Comparison of ENCODE assay signal across 22 mouse cellular contexts in the genomic region with DNA sequence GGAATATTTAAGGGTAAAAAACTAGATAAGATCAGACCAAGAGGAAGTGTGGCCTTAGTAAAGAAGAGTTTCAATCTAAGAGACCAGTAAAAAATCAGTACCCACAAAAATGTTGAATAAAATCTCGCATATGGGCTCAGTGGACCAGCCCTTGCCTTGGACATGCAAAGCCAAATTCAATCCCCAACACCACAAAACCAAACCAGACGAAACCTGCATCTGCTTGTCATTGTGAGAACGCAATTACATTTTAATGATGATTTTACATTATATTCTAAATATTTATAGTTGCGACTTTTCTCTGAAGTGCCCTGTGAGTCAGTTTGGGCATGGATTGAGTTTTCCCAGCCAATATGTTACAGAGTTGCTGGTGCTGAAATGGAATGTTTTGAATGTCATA.
DNase-seq lines count a peak whose midpoint lies in the region; ATAC-seq and TF ChIP-seq lines count a peak whose summit lies in the region.
"Had no signal": no experiment of that assay in that cellular context is flagged by ENCODE, and none has a peak within 500 bp of the region (broad histone marks: within the 10 kb centered on the region; RNA-seq: fewer than 3 reads in every experiment).

No protein-coding gene starts in this region.

- 0 out of 2 replicates have a peak overlapping the region, but pooled peaks have one; percentile 10 for H3K27ac ChIP-seq in limb, embryonic 13.5 days
- no peak overlapping the region for H3K27ac ChIP-seq in limb, embryonic 10.5 days
- no peak overlapping the region for H3K27ac ChIP-seq in lung, embryonic 14.5 days (ENCODE audit: low read depth)
- no peak overlapping the region for H3K27ac ChIP-seq in limb, embryonic 14.5 days (replicated peaks; ENCODE audit: low read depth, low read length)

- H3K27me3 ChIP-seq in limb, embryonic 13.5 days: no peaks in the 10 kb centered on the region; the same call in 1 of the 2 replicates
- H3K27me3 ChIP-seq in limb, embryonic 10.5 days (ENCODE audit: low read depth, poor library complexity, severe bottlenecking): no peaks in the 10 kb centered on the region
- no peaks in the 10 kb centered on the region for H3K27me3 ChIP-seq in lung, embryonic 14.5 days (ENCODE audit: insufficient read depth, low read length)
- no peaks in the 10 kb centered on the region for H3K27me3 ChIP-seq in limb, embryonic 14.5 days (ENCODE audit: control insufficient read depth, insufficient read depth, low read length)
- H3K27me3 ChIP-seq: CH12.LX, Patski had no signal

- H3K4me1 ChIP-seq in limb, embryonic 13.5 days: peaks cover 31% of the 10 kb centered on the region
- no peaks in the 10 kb centered on the region for H3K4me1 ChIP-seq in limb, embryonic 10.5 days
- H3K4me1 ChIP-seq in lung, embryonic 14.5 days (ENCODE audit: insufficient read depth): no peaks in the 10 kb centered on the region
- H3K4me1 ChIP-seq in limb, embryonic 14.5 days (ENCODE audit: control insufficient read depth, insufficient read depth, low read length): peaks cover 10% of the 10 kb centered on the region

- H3K9me3 ChIP-seq in limb, embryonic 13.5 days: no peaks in the 10 kb centered on the region
- no peaks in the 10 kb centered on the region for H3K9me3 ChIP-seq in limb, embryonic 10.5 days (replicated peaks)
- no peaks in the 10 kb centered on the region for H3K9me3 ChIP-seq in lung, embryonic 14.5 days (ENCODE audit: low read depth, low read length)
- H3K9me3 ChIP-seq in limb, embryonic 14.5 days (ENCODE audit: control insufficient read depth, low read length): no peaks in the 10 kb centered on the region
- H3K9me3 ChIP-seq: G1E had no signal

- intact Hi-C loops in heart, postnatal 36 days (cut with DNase I): no loop called here

- TF ChIP-seq POLR2A in limb, embryonic 14.5 days (IDR thresholded peaks at IDR 0.05; ENCODE audit: borderline replicate concordance, extremely low read depth, insufficient read depth, insufficient read length): no peak

- no peaks in the 10 kb centered on the region for H3K36me3 ChIP-seq in limb, embryonic 13.5 days
- no peaks in the 10 kb centered on the region for H3K36me3 ChIP-seq in limb, embryonic 10.5 days
- no peaks in the 10 kb centered on the region for H3K36me3 ChIP-seq in lung, embryonic 14.5 days (ENCODE audit: insufficient read depth)
- no peaks in the 10 kb centered on the region for H3K36me3 ChIP-seq in limb, embryonic 14.5 days (ENCODE audit: control insufficient read depth, insufficient read depth, low read length)
- H3K36me3 ChIP-seq: G1E had no signal

- 52% methylated on average over 4 of the region's 4 CpGs for WGBS in limb, embryonic 13.5 days
- 91% methylated on average over 4 of the region's 4 CpGs for WGBS in limb, embryonic 10.5 days
- WGBS in lung, embryonic 14.5 days: 55% methylated on average over 4 of the region's 4 CpGs
- WGBS in limb, embryonic 14.5 days: 43% methylated on average over 4 of the region's 4 CpGs

- no peak for TF ChIP-seq CTCF in lung, embryonic 14.5 days (IDR thresholded peaks at IDR 0.05; ENCODE audit: low read depth)

- no peak overlapping the region for H3K4me3 ChIP-seq in limb, embryonic 13.5 days
- no peak overlapping the region for H3K4me3 ChIP-seq in limb, embryonic 10.5 days
- H3K4me3 ChIP-seq in lung, embryonic 14.5 days (ENCODE audit: low read depth, low read length): no peak overlapping the region
- no peak overlapping the region for H3K4me3 ChIP-seq in limb, embryonic 14.5 days (replicated peaks; ENCODE audit: low read length)

- no peak overlapping the region for H3K9ac ChIP-seq in limb, embryonic 13.5 days
- no peak overlapping the region for H3K9ac ChIP-seq in lung, embryonic 14.5 days
- H3K9ac ChIP-seq in limb, embryonic 14.5 days (ENCODE audit: low read depth, low read length, severe bottlenecking): no peak overlapping the region

- DNase-seq in heart, adult 11 months: peak; percentile 55
- no peak for DNase-seq in heart, postnatal 36 days
- no peak for DNase-seq in limb, embryonic 10.5 days (ENCODE audit: low spot score)
- DNase-seq in lung, embryonic 14.5 days: peak; percentile 55
- no peak for DNase-seq in lung, postnatal 36 days
- DNase-seq in limb, embryonic 14.5 days (ENCODE audit: low spot score): peak; percentile 21
- no peak for DNase-seq in spleen, adult 12 weeks (ENCODE audit: low spot score)
- DNase-seq: adrenal gland, adult 2 months; adrenal gland, adult 8-10 months; adrenal gland, postnatal 10 days; adrenal gland, postnatal 14 days; adrenal gland, postnatal 25 days; adrenal gland, postnatal 36 days; B cell, adult 2 months; cerebellum, adult 11 months; cerebellum, adult 11-12 months had no signal

- ATAC-seq in limb, embryonic 13.5 days (ENCODE audit: low FRiP score, low read depth): no peak
- ATAC-seq in lung, embryonic 14.5 days (ENCODE audit: insufficient read depth): peak; percentile 54
- 0 out of 2 replicates have a peak, but pooled peaks have one; percentile 19 for ATAC-seq in limb, embryonic 14.5 days (ENCODE audit: low FRiP score, low read depth)
- ATAC-seq: activated CD4-positive, CD25-positive, alpha-beta regulatory T cell, adult 4 months; CD4-positive, CD25-positive, alpha-beta regulatory T cell, adult 4 months; Patski had no signal

- no peak overlapping the region for H3K4me2 ChIP-seq in limb, embryonic 13.5 days (replicated peaks)
- no peak overlapping the region for H3K4me2 ChIP-seq in lung, embryonic 14.5 days
- no peak overlapping the region for H3K4me2 ChIP-seq in limb, embryonic 14.5 days (replicated peaks; ENCODE audit: low read depth, low read length, severe bottlenecking)

Comparison
In these comparisons a context has a peak if more than half of its experiments do, and no peak if none do; other contexts are left out.
1. DNase-seq: peak in heart, adult 11 months (single experiment), lung, embryonic 14.5 days (single experiment) and limb, embryonic 14.5 days (single experiment); none in heart, postnatal 36 days (0 of 2), limb, embryonic 10.5 days (single experiment), lung, postnatal 36 days (single experiment) and spleen, adult 12 weeks (single experiment).